Mouse (Mus musculus) megakaryocyte-erythroid progenitor cell, adult 5-6 weeks (primary cell): Measurements from ENCODE around the gene Sec24d. TPM values are rescaled to one million over a fixed set of nuclear protein-coding genes. Genes with fewer than 3 reads are reported as not detected.

ENCODE experiments used
- ATAC-seq: replicated peaks from 2 replicates; pipeline ENCODE4 v1.8.0; 2016; ENCODE audit warnings: mild to moderate bottlenecking, inconsistent platforms; ENCODE audit not compliant: severe bottlenecking, poor library complexity, low FRiP score, low TSS enrichment
- total RNA-seq, 2 experiments: library from RNA; stranded (forward) in 1 of 2; stranded (reverse) in 1 of 2; fragments of 200-1000, 215-1000 nt in 1 of 2; fragments of >200 nt in 1 of 2; fragmentation: Nextera tagmentation in 1 of 2; gene quantifications; 2 replicates each; pipeline ENCODE4 v1.2.3; 2014 to 2017

Gene Sec24d
- total RNA-seq, 2 experiments from 2014 or later, result 11.5 to 17.0 TPM

- peak; percentile 62 for ATAC-seq
Measured at GRCm38 (mm10) chr3:123376562-123376961, 109.3 kb downstream of the Sec24d start.

GRCm38 (mm10) chr3:123384435-123384834 is 117.2 kb downstream of the Sec24d start:
- ATAC-seq, result no peak

GRCm38 (mm10) chr3:123385118-123385485 is 117.8 kb downstream of the Sec24d start:
- ATAC-seq, result no peak; the same call in 1 of the 2 replicates

GRCm38 (mm10) chr3:123385486-123386156 is 118.4 kb downstream of the Sec24d start, which contains the start of gene Mettl14:
Gene Mettl14, minus strand, starts transcription at chr3:123386108.
- ATAC-seq, result peak; percentile 99

GRCm38 (mm10) chr3:123386157-123386780 is 119.0 kb downstream of the Sec24d start:
- ATAC-seq, result peak; percentile 36

- no peak for ATAC-seq
Measured at GRCm38 (mm10) chr3:123391180-123391579, 123.9 kb downstream of the Sec24d start.

- ATAC-seq, result no peak
Measured at GRCm38 (mm10) chr3:123395611-123396010, 128.4 kb downstream of the Sec24d start.

- ATAC-seq, result no peak
Measured at GRCm38 (mm10) chr3:123397562-123398481, 130.6 kb downstream of the Sec24d start.

- ATAC-seq, result peak; percentile 95
Measured at GRCm38 (mm10) chr3:123404945-123405344, 137.7 kb downstream of the Sec24d start.

GRCm38 (mm10) chr3:123411821-123412578 is 144.7 kb downstream of the Sec24d start:
- no peak for ATAC-seq

- no peak for ATAC-seq
Measured at GRCm38 (mm10) chr3:123413173-123413572, 145.9 kb downstream of the Sec24d start.

Other genes with a start within 250 kb of the Sec24d start
- not detected in 2 replicates for gene Myoz2, start 232.4 kb upstream of the Sec24d start, total RNA-seq (2014; fragmentation: Nextera tagmentation)
- gene Myoz2, start 232.4 kb upstream of the Sec24d start, total RNA-seq (2017), result not detected in 2 replicates
- 3.6 and 10.3 TPM in 2 replicates for gene Synpo2, start 31.3 kb upstream of the Sec24d start, total RNA-seq (2014; fragmentation: Nextera tagmentation)
- 1.5 and 2.3 TPM in 2 replicates for gene Synpo2, start 31.3 kb upstream of the Sec24d start, total RNA-seq (2017)
- gene Mettl14, start 118.7 kb downstream of the Sec24d start, total RNA-seq (2014; fragmentation: Nextera tagmentation), result 19.5 and 24.2 TPM in 2 replicates
- gene Mettl14, start 118.7 kb downstream of the Sec24d start, total RNA-seq (2017), result 33.0 and 42.4 TPM in 2 replicates
- gene Prss12, start 179.5 kb downstream of the Sec24d start, total RNA-seq (2014; fragmentation: Nextera tagmentation), result not detected in 2 replicates
- not detected in 2 replicates for gene Prss12, start 179.5 kb downstream of the Sec24d start, total RNA-seq (2017)